Mouse (Mus musculus) neutrophil, adult 5-6 weeks (primary cell): ENCODE data around the gene Cpb2. TPM values are rescaled to one million over a fixed set of nuclear protein-coding genes. Genes with fewer than 3 reads are reported as not detected.

Experiments
- ATAC-seq: fragments of 151-379, 151-347 bp; 2 replicates; pipeline ENCODE4 v1.8.0; 2017; ENCODE audit warnings: mild to moderate bottlenecking, moderate TSS enrichment; ENCODE audit not compliant: insufficient number of reproducible peaks, poor library complexity, low FRiP score, severe bottlenecking; ENCODE audit errors: extremely low read depth
- total RNA-seq: library from RNA; stranded (forward); fragments of 200-1000 nt; gene quantifications from 2 replicates; pipeline ENCODE4 v1.2.3, GENCODE M21; 2017

Gene Cpb2
- total RNA-seq, 1 experiment from 2014 or later: not detected

DNA sequence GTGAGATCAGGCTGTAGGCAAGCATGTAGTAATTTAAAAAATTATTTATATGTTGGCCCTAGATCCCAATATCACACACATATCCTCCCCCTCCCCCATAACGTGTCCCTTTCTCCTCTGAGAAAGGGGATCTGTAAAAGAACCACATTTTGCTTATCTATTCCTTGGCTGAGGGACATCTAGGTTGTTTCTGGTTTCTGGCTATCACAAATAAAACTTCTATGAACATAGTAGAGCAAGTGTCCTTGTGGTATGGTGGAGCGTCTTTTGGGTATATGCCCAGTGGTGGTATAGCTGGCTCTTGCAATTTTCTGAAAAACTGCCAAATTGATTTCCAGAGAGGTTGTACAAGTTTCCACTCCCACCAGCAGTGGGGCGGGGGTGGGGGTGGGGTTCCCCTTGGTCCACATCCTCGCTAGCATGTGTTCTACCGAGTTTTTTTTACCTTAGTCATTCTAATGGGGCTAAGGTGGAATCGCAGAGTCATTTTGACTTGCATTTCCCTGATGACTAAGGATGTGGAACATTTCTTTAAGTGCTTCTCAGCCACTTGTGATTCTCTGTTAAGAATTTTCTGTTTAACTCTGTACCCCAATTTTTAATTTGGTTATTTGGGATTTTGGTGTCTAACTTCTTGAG is 3.9 kb upstream of the Cpb2 start:
- ATAC-seq: no peak

DNA sequence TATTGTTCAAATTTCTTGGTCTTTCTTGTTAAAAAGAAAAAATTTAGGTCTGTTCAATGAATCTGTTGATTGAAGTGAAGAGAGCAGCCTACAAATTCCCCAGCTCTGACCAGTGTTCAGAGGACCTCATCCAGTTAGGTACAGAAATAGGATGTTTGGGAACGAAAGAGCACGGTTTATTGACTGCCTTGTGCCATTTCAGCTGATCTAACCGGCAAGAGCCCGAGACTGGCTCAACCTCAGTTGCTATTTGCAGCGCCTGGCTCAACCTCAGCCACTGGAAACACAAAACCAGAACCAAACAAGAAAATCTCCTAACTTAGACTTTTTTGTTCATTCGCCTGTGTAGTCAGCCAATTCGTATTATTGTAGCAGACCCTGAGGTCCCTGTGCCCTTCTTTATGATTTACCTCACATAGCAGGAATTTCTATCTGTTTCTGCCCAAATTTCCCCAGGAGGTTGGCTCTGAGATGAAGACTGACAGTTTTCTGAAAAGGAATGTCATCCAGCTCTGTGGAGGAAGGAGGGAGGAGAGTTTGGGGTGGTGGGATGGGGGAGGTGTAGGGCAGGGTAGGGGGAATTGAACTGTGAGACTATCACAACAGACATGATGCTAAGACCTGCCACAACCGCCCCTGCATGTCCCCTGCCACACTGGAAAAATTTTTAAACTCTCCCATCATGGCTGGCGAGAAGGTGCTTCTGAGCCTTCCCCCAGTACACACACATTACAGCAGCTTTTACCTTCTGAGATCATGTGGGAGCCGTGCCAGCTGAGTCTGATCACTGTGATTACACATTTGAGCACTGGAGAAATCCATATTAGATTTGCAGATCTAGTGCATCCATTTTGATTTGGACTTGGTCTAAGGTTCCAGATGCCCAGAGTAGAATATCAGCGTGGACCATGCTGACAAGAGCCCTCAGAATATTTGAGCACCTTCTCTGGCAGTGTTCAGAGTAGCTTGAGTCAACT is 4.2 kb downstream of the Cpb2 start:
- no peak for ATAC-seq

DNA sequence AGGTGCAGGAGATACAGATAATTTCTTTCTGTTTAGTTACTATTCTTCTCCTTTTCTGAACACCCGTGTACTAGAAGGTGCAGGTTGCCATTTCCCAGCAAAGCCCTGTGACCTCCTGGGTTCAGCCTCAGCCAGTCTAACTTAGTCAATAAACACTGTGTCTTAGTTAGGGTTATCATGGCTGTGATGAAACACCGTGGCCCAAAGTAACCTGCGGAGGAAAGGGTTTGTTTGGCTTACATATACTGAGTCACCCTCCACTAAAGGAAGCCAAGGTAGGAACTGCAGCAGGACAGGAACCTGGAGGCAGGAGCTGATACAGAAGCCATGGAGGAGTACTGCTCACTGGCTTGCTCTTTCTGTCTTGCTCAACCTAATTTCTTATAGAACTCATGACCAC is 8.3 kb downstream of the Cpb2 start:
- ATAC-seq: no peak

DNA sequence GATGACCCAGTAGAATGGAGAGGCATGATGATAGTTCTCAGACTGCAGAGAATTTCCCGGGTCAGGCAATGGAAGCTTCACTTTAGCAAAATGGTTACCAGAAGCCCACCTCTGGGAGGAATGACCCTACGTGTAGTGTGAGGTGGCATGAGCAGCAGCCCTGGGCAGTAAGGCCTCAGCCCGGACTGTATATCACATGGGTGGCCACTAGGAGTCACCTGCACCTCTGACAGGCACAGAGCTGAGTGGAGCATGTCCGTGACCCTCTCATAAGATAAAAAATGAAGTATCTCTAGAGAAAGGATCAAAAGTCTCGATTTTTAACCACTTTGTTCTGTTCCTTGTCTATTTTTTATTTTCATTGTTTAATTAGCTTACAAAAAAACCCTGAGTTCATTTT is 14.4 kb downstream of the Cpb2 start:
- ATAC-seq: 0 out of 2 replicates have a peak, but pooled peaks have one; percentile 23

DNA sequence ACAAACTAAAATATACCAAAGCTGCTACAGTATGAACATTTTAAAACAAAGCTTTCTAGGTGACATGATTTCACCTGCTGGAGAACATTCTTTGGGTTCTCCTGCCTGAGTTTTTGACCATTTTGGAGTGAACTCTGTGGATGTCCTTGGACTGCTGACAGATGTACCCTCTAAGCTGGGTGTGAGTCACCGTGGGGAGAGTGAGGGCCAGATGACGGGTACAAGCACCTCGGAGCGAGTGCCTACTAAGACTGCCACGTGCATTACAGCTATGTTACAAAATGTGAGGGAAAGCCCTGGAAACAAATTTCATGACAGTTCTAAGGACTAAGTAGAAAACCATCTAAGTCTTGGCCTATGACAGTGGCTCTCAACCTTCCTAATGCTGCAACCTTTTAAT is 27.4 kb downstream of the Cpb2 start:
- ATAC-seq: no peak

DNA sequence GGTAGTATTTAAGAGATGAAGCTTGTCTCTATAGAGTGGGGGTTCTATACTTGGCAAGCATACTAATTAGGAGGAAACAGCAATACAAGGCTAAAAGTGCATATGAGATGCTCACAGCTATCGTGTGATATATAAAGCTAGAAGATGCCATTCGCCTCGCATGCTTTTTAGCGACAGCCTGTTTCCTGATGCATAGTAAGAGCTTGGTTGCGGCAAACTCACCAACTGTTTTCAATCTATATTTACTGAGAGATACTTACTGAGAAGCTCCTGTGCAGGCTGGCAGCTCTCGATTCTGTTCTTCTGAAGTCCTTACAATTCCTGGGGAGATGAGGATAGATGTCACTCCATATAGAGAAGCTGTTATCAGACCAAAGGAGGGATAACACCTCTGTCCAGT is 37.6 kb downstream of the Cpb2 start:
- no peak for ATAC-seq

DNA sequence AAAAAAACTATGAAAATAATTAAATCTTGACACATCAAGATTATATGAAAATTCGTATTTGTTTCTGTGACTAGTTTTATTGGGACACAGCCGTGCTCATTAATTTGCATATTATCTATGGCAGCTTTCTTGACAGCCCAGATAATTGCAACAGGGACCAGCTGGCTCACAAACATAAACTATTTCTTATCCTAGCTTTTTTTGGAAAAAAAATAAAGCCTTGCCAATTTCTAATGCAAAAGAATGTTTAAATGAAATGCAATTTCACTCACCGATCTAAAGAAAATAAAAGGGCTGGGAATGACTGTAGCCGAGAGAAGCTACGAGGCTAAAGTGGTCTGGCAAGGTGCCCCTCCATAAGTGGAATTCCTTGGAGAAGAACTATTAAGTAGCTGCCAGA is 38.3 kb downstream of the Cpb2 start:
- ATAC-seq: no peak

DNA sequence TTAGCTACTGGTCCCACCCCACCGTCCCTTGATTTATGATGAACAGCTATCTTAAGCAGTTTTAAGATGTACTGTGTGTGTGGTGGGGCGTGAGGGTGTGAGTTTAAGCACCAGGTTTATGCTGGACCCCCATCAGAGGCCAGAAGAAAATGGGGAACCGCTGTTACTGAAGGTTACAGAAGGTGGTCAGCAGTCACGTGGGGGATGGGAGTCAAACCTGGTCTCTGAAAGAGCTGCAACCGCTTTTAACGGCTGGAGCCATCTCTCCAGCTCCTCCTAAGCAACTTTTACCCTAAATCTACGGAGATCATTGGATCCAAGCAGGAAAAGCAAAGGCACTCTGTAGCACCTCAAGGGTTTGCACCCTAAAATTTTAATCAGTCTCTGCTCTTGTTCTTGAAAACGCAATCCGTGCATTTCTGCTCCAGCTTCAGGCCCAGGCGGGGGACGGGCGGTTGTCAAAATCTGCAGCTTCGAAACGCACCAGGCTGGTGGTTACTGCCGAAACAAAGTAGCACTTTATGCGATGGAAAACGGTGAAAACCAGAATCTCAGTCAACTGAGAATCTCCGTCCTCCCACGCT is 41.6 kb downstream of the Cpb2 start:
- no peak for ATAC-seq

DNA sequence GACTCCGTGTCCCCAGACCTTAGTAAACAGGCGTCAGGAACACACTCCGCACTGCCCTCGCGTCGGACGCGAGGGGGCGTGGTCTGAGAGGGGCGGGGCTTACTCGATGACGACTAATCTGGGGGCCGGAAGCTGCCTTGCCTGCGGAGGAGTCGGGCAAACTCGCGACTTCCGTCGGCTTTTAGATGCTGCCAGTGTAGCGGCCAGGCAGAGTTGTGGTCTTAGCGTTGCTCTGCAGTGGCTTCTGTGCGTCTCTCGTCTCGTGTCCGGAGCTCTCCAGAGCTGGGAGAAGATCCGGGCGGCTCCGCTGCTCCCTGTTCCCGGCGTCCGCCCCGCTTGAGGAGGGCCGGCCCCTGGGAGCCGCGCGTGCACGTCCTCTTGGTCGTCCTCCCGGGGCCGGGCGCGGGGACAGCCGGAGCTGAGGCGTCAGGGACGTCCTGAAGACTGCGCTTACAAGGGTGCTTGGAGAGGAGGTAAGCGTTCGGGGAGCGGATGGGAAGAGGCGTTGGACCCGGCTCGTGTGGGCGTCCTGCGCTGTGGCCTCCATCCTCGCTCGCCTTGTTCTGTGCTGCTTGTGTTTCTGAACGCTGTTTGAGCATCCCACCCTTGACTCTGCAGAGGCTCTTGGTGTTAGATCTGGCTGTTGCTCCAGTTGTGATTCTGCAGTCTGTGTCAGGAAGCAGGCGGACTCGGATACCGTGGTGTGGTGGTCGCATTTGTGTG is 42.3 kb downstream of the Cpb2 start, which contains the start of gene Zc3h13:
TSS of gene Zc3h13 (plus strand) at position 181 of the 723 bp plus-strand sequence.
- peak; percentile 99 for ATAC-seq

DNA sequence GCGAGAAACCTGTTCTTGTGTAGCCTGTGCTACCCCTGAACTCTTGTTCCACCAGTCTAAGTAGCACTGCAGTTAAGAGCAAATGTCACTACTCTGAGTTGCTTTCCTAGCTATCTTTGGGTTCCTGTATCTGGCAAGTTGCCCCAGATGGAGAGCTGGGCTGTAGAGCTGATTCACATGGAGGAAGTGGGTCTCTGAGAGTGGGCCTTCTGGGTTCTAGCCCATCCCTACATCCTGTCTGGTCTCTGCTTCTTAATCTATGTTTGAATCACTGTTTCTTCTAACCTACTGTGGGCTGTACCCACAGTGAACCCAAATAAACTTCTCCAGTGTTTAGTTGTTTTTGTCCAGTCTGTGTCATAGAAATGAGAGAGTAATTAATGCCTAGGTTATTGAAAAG is 59.0 kb downstream of the Cpb2 start:
- no peak for ATAC-seq

DNA sequence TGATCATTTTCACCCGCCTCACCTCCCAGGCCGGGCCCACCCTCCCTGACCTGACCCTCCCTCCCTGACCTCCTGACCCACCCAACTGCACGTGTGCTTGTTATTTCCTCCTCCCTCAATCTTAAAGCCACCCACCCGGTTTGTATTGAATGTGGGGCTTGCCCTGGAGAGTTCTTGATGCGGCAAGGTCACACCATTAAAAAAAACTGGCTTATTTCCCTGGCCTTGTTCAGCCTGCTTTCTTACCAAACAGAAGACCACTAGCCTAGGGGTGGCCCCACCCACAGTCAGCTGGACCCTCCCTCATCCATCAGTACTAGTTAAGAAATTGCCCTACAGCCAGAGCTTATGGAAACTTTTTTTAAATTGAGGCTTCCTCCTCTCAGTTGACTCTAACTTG is 61.7 kb downstream of the Cpb2 start:
- ATAC-seq: no peak

DNA sequence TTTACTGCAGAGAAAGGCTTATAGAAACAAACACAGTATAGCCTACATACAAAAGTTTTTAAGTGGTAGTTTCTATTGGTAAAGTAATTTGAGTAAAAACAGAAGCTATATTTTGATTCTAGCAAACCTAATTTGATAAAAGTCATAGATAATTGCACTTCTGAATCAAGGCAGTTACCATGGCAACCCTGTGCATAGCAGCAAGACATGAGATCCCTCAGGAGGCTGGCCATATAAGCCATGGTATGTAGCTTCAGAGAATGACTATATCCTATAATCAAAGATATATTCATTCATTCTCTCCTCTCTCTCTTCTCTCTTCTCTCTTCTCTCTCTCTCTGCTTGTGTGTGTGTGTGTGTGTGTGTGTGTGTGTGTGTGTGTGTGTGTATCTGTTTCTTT is 65.8 kb downstream of the Cpb2 start:
- ATAC-seq: no peak

DNA sequence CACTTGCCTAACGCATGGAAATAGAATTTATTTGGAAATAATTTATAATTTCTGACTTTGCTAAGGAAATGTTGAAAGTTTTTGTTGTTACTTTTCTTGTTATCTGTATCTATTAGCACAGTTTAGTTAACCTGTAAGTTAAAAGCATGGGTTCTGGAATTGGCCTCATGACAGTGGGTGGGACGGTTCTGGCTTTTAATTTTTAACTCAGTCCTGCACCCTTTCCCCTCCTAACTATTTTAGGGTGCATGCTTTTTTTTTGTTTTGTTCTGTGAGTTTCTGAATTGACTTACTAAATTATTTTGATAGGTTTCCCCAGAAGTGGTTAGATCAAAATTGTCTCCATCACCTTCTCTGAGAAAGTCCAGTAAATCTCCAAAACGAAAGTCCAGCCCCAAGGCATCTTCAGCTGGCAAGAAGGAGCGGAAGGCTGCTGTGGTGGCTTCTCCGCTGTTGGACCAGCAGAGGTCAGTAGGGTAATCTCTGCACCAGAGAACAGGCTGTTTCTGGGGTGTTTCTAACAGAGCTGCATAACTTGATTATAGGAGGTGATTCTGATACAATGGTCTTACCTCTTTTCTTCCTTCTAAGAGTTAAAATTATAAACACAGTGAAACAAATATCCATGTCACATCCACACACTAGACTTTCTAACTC is 67.4 kb downstream of the Cpb2 start:
- no peak for ATAC-seq

DNA sequence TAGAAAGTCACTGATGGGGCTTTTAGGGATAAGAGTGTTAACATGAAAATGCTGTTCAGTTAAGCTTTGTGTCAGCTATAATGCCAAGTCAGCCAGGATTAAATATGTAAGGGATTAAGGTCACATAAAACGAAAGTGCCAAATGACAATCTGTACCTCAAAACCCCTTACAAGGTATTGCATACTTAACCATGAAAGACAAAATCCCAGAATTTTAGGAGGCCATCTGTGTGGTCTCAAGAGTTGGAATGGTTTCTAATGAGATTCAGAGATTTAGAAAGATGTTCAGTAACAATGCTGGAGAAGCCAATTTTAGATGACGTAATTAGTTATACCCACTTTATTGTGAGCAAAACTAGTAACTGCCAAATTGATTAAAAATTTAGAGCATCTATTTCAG is 72.4 kb downstream of the Cpb2 start:
- no peak for ATAC-seq

DNA sequence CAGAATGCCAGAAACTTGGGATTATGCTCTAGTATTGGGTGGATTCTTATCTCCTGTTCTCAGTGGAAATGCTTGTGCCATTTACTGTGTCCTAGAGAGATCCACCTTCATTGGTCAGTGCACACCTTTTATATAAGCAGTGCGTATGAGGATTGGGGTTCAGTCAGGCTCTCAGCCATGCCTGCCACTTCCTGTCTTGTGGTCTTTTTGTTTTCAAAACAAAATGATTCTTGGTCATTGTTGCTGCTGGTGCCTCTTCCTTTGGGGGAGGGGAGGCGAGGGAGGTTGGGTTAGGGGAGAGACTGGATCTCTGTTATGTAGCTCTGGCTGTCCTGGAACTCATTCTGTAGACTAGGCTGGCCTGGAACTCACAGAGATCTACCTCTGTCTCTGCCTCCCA is 76.6 kb downstream of the Cpb2 start:
- 0 out of 2 replicates have a peak, but pooled peaks have one; percentile 9 for ATAC-seq

DNA sequence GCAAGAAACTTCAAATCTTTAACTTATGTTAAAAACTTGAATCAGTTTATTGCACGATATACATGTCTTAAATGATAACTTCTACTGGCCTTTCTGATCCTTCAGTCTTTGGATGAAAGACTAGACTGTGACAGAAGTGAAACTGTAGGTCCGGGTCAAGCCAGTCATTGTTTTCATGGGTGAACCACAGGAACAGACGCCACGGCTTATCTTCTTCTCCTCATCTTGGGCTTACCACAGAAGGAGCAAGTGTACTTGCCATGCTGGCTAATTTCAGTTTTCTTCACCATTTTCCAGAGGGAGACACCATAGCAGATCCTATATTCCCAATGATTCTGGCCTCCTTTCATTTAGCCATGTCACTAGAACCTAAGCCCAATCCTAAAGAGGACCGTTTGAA is 78.2 kb downstream of the Cpb2 start:
- no peak for ATAC-seq

DNA sequence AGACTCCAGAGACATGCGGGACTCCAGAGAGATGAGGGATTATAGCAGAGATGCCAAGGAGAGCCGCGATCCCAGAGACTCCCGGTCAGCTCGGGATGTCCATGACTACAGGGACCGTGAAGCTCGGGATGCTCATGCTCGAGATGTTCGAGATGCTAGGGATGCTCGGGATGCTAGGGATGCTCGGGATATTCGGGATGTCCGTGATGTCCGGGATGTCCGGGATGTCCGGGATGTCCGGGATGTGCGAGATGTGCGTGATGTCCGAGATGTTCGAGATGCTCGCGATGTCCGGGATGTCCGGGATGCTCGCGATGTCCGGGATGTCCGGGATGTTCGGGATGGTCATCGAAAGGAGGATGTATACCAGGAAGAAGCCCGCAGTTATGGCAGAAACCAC is 81.3 kb downstream of the Cpb2 start:
- ATAC-seq: no peak

DNA sequence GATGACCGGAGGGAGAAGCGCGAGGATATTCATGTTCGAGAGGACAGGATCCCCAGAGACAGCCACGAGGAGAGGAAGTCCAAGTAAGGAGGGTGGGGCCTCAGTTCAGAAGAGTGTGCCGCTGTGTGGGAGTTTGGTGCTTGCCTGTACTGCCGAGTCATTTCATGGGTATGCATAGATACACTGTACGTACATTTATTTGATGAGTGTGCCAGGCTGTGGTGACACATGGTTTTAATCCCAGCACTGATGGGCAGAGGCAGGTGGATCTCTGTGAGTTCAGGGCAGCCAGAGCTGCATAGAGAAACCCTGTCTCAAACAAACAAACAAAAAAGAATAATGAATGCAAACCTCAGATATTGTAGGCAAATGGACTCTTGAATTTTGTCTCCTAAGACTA is 86.0 kb downstream of the Cpb2 start:
- ATAC-seq: no peak

DNA sequence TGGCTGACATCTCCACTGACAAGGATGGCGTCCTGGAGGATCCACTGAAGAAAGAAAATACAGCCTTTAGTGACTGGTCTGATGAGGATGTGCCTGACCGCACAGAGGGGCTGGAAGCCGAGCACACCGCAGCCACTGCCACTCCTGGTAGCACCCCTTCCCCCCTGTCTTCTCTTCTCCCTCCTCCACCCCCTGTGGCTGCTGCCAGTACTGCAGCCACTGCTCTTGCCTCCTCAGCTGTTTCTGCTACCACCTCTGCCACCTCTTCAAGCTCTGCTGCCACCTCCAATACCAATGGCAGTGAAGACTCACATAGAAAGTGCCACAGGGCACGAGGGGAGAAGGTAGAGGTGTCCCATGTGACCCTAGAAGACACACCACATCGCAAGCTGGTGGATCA is 88.5 kb downstream of the Cpb2 start:
- ATAC-seq: 0 out of 2 replicates have a peak, but pooled peaks have one; percentile 9
